Mouse (Mus musculus) layer of hippocampus, adult 6 months (tissue): Measurements from ENCODE around the gene Rps16. TPM values are rescaled to one million over a fixed set of nuclear protein-coding genes. Genes with fewer than 3 reads are reported as not detected.

Source experiments
- long read RNA-seq, 2 experiments: library from polyadenylated mRNA; unstranded; transcript quantifications; one replicate each; pipeline ENCODE4 v2.0.0; 2019 to 2020
- polyA plus RNA-seq: library from polyadenylated mRNA; unstranded; fragments of <200 nt; fragmentation: Nextera tagmentation; gene quantifications from 2 replicates; pipeline ENCODE4 v1.2.3, GENCODE M21; 2021

The Rps16 gene
- 1,578 and 1,706 TPM in 2 replicates for polyA plus RNA-seq
- long read RNA-seq, experiment 1, transcript Rps16-201 (5 exons, 1,109 nt): major isoform, 663 of 678 reads
- long read RNA-seq, experiment 1, partial matches to known transcripts: 9 of 678 reads
- long read RNA-seq, experiment 1, other reads (novel, unspliced or antisense): 4 of 678 reads
- long read RNA-seq, experiment 2, transcript Rps16-201 (5 exons, 1,109 nt): major isoform, 34 of 36 reads
- long read RNA-seq, experiment 2, partial matches to known transcripts: 1 of 36 reads
- long read RNA-seq, experiment 2, other reads (novel, unspliced or antisense): 1 of 36 reads

DNA sequence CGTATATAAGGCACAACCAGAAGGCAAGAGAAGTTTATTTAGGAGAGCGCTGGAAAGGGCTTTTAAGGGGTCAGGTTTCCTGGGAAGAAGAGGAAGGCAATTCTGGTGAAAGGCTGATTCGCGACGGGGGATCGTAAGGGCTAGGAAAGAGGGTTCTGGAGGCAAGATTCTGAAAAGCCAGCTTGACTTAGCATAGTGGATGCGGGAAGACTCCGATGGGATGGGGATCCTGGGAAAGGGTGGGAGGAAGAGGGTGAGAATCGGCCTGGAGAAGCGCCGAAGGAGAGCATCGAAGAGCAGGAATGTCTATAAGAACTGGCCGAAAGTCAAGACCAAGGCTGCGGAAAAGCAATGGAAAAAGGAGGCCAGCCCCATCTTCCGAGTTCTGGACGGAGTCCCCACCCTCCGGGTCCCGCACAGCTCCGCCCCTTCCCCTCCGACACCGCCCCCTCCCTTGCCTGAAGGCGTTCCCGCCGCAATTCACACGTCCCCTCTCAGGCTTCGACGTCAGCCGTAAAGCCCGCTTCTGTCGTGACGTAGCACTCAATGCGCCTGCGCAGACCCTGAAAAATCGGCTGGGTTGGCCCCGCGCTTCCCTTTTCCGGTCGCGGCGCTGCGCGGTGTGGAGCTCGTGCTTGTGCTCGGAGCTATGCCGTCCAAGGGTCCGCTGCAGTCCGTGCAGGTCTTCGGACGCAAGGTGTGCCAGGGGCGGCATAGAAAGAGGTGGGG, at the start of gene Rps16:
Gene Rps16 (plus strand): TSS at position 498 of the 729 bp plus-strand sequence.

DNA sequence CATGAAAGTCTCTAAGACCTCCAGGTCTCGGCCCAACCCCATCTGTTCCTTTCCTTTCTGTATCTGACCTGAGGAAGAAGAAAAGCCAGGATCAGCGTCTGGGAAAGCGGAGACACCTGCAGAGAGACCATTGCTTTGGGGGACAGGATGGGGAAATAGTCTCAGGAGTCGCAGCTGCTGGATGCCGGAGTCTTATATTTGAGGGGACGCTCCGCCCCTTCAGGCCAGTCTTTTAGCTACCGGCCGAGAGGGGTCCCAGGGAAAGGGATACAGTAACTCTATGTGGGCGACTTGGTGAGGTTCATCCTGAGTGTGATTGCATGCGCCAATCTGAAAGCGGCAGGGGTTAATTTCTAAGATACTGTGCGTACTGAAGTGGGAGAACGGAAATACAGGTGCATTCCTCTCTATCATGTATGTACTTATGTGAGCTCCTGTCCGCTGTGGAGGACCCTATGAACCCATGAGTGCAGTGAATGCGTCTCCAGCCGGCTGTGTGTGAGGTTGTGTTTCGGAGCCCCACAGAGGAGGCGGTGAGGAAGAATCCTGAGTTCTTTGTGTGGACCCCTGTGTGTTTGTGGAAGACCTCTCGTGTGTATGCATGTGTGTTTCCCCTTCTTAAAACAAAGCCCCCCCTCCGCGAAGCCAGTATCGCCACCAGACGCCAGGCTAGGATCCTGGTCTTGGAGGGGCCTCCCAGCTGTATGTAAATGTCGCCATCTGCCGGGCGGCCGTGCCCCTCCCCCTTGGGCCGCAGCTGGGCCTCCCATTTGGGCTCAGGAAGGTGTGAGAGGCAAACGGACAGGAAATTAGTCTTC, 48.6 kb upstream of the Rps16 start, which contains the start of gene Dll3:
Gene Dll3 (minus strand): TSS at position 623 of the 818 bp plus-strand sequence.

DNA sequence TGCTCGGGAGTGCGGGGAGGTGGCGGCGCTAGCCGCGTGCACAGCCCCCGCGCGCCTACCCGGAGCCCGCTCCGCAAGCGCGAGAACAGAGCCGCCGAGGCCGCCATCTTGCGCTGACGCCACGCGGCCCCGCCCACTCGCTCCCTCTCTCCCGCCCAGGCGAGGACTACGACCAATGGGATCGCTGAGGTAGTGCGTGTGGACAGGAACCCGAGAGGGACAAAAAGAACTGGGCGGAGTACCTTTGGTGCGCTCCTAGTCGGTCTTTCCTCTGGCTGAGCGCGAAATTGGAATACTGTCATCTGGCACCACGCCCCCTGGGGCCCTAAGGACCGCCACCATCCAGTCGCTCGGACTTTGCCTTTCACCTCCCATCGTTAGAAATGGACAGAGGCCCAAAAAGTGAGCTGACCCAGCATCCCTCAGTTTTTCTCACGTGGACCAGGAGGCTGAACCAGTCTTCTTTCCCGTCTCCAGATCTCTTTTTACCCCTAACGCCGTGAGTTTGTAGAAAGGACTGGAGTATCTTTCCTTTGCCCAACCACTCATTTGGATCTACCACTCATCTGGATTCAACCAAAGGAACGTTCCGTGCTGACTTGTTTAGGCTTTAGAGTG, 38.4 kb upstream of the Rps16 start, which contains the start of gene Timm50:
Gene Timm50 (minus strand): TSS at position 147 of the 618 bp plus-strand sequence.

GRCm38 (mm10) chr7:28338108-28338998, 12.1 kb upstream of the Rps16 start, which contains the start of gene Supt5:
Gene Supt5 (minus strand): TSS chr7:28338746.

DNA sequence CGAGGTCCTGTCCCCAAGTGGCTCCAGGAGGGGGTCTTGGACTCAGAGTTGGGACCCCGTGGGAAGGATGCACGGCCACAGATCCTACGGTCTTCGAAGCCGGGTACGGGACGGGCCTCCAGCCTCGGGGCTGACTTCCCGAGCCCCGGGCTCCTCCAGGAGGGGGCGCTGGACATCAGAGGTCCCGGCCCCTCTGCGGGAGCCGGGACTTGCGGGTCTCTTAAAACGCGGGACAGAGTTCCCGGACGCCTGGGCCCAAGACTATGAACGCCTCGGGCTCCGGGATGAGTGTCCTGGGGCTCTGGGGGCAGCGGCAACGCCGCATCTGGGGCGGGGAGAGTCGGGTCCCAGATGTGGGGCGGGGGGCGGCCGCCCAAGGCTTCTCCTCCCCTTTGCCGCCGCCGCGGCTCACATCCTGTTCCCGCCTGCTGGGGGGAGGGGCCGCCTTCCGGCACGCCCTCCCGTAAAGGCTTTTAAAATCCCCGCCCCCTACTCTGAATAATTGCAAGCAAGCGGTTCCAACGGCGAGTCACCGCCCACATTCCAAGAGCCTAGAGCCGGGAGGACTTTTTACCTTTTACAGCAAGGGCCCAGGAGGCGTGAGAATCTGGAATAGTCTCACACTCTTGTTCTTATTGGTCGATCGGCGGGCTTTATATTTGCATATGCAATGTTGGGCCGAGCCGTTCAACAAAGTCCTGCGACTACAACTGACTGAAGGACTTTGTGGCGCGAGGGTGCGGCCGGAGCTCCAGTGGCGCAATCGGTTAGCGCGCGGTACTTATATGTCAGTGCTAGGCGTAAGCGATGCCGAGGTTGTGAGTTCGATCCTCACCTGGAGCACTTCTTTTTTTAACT, 22.0 kb downstream of the Rps16 start, which contains the start of gene Plekhg2:
Gene Plekhg2 (minus strand): TSS at position 349 of the 858 bp plus-strand sequence.

DNA sequence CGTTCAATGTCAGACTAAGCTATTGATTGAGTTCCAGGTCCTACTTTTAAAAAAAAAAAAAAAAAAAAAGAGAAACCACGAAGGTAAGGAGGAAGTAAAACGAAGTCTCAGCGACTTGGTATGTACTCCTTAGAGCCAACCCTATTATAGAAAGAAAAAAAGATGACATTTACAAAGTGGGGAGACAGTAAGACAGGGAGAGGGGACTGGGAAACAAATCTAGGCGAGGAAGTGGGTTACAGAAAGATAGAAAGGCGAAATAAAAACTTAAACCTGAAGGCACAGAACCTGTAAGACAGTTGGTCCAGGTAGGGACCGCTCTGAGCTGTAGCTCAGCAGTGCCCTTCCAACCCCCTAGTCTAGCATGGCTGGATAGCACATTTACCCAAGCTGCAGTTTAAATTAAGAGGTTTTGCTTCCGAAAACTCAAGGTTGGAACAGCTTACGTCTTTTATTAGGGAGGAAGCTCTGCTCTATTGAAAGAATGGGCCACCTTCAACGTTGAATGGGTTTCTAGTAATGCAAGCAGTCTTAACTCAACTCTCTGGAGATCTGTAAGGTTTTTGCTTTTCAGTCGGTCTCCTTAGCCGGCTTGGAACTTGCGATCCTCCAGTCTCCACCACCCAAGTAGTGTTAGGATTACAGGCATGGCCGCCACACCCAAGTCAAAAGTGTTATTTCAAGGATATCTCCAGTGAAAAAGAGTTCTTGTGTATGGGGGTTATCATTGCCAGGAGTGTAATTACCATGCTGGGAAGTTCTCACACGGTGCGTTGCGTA, 30.0 kb downstream of the Rps16 start, which contains the start of gene Zfp36:
Gene Zfp36 (minus strand): TSS at position 17 of the 780 bp plus-strand sequence.

GRCm38 (mm10) chr7:28392429-28393271, 42.2 kb downstream of the Rps16 start, which contains the start of the genes Med29 and Paf1:
Gene Med29 (minus strand): TSS chr7:28392708.
Gene Paf1 (plus strand): TSS chr7:28392951.

Other genes starting within 250 kb of the Rps16 start
- gene 9530053A07Rik, start 221.2 kb upstream of the Rps16 start, polyA plus RNA-seq: 0.04 and 0.05 TPM in 2 replicates
- 7.4 and 8.8 TPM in 2 replicates for gene Fbl, start 180.9 kb upstream of the Rps16 start, polyA plus RNA-seq
- gene Dyrk1b, start 171.2 kb upstream of the Rps16 start, polyA plus RNA-seq: 9.0 and 12.7 TPM in 2 replicates
- 7.8 and 7.9 TPM in 2 replicates for gene Eid2, start 82.8 kb upstream of the Rps16 start, polyA plus RNA-seq
- 28.2 and 31.5 TPM in 2 replicates for gene Eid2b, start 72.9 kb upstream of the Rps16 start, polyA plus RNA-seq
- gene Selenov, start 59.5 kb upstream of the Rps16 start, polyA plus RNA-seq: 0.78 and 1.5 TPM in 2 replicates
- 3.4 and 5.7 TPM in 2 replicates for gene Dll3, start 48.4 kb upstream of the Rps16 start, polyA plus RNA-seq
- gene Timm50, start 38.6 kb upstream of the Rps16 start, polyA plus RNA-seq: 82.8 and 86.7 TPM in 2 replicates
- 33.7 and 46.7 TPM in 2 replicates for gene Supt5, start 11.9 kb upstream of the Rps16 start, polyA plus RNA-seq
- 0.77 and 1.2 TPM in 2 replicates for gene Plekhg2, start 21.9 kb downstream of the Rps16 start, polyA plus RNA-seq
- gene Zfp36, start 29.6 kb downstream of the Rps16 start, polyA plus RNA-seq: 0.77 and 1.1 TPM in 2 replicates
- 77.7 and 79.7 TPM in 2 replicates for gene Med29, start 42.1 kb downstream of the Rps16 start, polyA plus RNA-seq
- 40.4 and 52.6 TPM in 2 replicates for gene Paf1, start 42.3 kb downstream of the Rps16 start, polyA plus RNA-seq
- gene Gmfg, start 86.8 kb downstream of the Rps16 start, polyA plus RNA-seq: 6.8 and 7.5 TPM in 2 replicates
- gene Lrfn1, start 101.3 kb downstream of the Rps16 start, polyA plus RNA-seq: 4.0 and 4.4 TPM in 2 replicates
- not detected in 2 replicates for gene Ifnl2, start 159.8 kb downstream of the Rps16 start, polyA plus RNA-seq
- gene Ifnl3, start 172.2 kb downstream of the Rps16 start, polyA plus RNA-seq: not detected in 2 replicates
- not detected in 2 replicates for gene Sycn, start 190.2 kb downstream of the Rps16 start, polyA plus RNA-seq
- not detected in 2 replicates for gene Nccrp1, start 196.6 kb downstream of the Rps16 start, polyA plus RNA-seq
- 9.2 and 10.0 TPM in 2 replicates for gene Samd4b, start 247.5 kb downstream of the Rps16 start, polyA plus RNA-seq
- 6.1 and 6.2 TPM in 2 replicates for gene Pak4, start 247.5 kb downstream of the Rps16 start, polyA plus RNA-seq